Mouse (Mus musculus): ENCODE data around the gene Ugt1a9.

GRCm38 (mm10) chr1:88220336-88220735, 149.7 kb downstream of the Ugt1a9 start:
- TF ChIP-seq CTCF (IDR thresholded peaks at IDR 0.05; ENCODE audit: extremely low read depth, insufficient read depth, low read length) (no peak), POLR2A (IDR thresholded peaks at IDR 0.05; ENCODE audit: extremely low read depth, insufficient read depth, low read length) (no peak)

All from cortical plate, adult 2 months (tissue).